Mouse (Mus musculus) intestine, embryonic 15.5 days (tissue): ENCODE measurements at regions not wholly inside any gene's neighbourhood (a gene's known extent, or its start where the extent isn't known, plus 50 kb on each side); places are given as distances from the start of the nearest gene placed in this dataset.

ENCODE experiments used
- ATAC-seq: fragments of 200-750 bp; cut with Nextera tagmentation; 2 replicates; pipeline ENCODE4 v1.8.0; 2017; ENCODE audit warnings: moderate TSS enrichment, moderate library complexity
- H3K27ac ChIP-seq: fragments of 300-500 bp; sonication (generic); 2 replicates; pipeline ENCODE4 v1.5.1; 2015; ENCODE audit warnings: mild to moderate bottlenecking, inconsistent platforms
- H3K27me3 ChIP-seq: fragments of 300-500 bp; sonication (generic); replicated peaks from 2 replicates; pipeline ENCODE4 v1.6.1; 2015; ENCODE audit warnings: inconsistent platforms
- H3K36me3 ChIP-seq: fragments of 300-500 bp; sonication (generic); 2 replicates; pipeline ENCODE4 v1.6.1; 2015; ENCODE audit warnings: inconsistent platforms
- H3K4me1 ChIP-seq: fragments of 300-500 bp; sonication (generic); replicated peaks from 2 replicates; pipeline ENCODE4 v1.6.1; 2015; ENCODE audit warnings: inconsistent platforms
- H3K4me2 ChIP-seq: fragments of 300-500 bp; sonication (generic); replicated peaks from 2 replicates; pipeline ENCODE4 v1.6.1; 2015; ENCODE audit warnings: mild to moderate bottlenecking, inconsistent platforms
- H3K4me3 ChIP-seq: fragments of 300-500 bp; sonication (generic); replicated peaks from 2 replicates; pipeline ENCODE4 v1.5.1; 2015; ENCODE audit warnings: inconsistent platforms
- H3K9ac ChIP-seq: fragments of 300-500 bp; sonication (generic); 2 replicates; pipeline ENCODE4 v1.6.1; 2015; ENCODE audit warnings: inconsistent platforms
- H3K9me3 ChIP-seq: fragments of 300-500 bp; sonication (generic); 2 replicates; pipeline ENCODE4 v1.6.1; 2016; ENCODE audit warnings: inconsistent platforms
- WGBS: fragments of 180-500 bp; shearing (Covaris S2); methylation state at CpG from one replicate; pipeline ENCODE4 v1.1.7; 2015; 5-methylcytosine and 5-hydroxymethylcytosine counted together

- H3K4me3 ChIP-seq = no peak overlapping the region
- no peak overlapping the region for H3K9ac ChIP-seq
- ATAC-seq = no peak
- H3K4me1 ChIP-seq = no peaks in the 10 kb centered on the region
- H3K36me3 ChIP-seq = no peaks in the 10 kb centered on the region
- H3K27ac ChIP-seq = no peak overlapping the region
- H3K4me2 ChIP-seq = no peak overlapping the region
- H3K27me3 ChIP-seq = no peaks in the 10 kb centered on the region
- H3K9me3 ChIP-seq = no peaks in the 10 kb centered on the region
- 65% methylated on average over 6 of the region's 6 CpGs for WGBS
Observed at GRCm38 (mm10) chr4:105924781-105925382, 135.2 kb downstream of the Gm12728 start.

DNA sequence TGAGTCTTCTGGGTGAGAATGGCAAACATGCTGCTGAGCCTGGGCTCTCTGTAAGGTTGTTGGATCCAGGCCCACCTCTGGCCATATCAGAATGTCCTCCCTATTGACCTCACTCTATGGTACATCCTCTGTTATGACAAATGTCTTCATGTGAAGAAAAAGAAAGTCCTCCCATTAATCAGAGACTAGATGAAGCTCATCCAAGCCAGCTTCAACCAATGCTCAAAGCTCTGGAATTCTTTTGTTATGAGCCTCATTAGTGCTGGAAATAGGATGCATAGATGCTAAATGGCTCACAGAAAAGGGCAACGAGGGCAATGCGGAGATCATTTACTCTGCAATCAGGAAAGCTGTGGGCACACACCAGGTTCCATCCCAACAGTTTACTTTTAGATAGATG lies 135.8 kb downstream of the Gm12728 start:
- Histone ChIP-seq H3K27ac (no peak overlapping the region), H3K9ac (no peak overlapping the region), H3K36me3 (no peaks in the 10 kb centered on the region), H3K9me3 (no peaks in the 10 kb centered on the region), H3K4me1 (no peaks in the 10 kb centered on the region), H3K27me3 (no peaks in the 10 kb centered on the region), H3K4me2 (no peak overlapping the region), H3K4me3 (no peak overlapping the region)
- WGBS = 91% methylated on average over 2 of the region's 2 CpGs
- no peak for ATAC-seq

DNA sequence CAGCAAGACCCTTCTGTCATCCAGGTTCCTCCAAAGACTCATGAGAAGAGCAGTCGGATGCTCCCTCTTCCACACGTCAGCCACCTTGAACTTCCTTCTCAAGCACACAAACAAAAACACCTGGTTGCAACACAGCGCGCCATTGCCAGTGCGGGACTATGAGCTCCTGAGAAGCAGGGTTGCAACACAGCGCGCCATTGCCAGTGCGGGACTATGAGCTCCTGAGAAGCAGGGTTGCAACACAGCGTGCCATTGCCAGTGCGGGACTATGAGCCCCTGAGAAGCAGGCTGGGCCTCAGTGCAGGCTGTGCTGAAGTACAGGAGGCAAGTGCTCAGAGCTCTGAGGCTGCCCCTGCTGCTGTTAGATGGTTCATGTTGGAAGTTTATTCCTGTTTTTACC lies 140.0 kb downstream of the Gm12728 start:
- Histone ChIP-seq H3K27me3 (no peaks in the 10 kb centered on the region), H3K27ac (no peak overlapping the region), H3K9me3 (no peaks in the 10 kb centered on the region), H3K4me3 (no peak overlapping the region), H3K4me2 (no peak overlapping the region), H3K4me1 (no peaks in the 10 kb centered on the region), H3K9ac (no peak overlapping the region), H3K36me3 (no peaks in the 10 kb centered on the region)
- 88% methylated on average over 10 of the region's 10 CpGs for WGBS
- ATAC-seq = no peak

DNA sequence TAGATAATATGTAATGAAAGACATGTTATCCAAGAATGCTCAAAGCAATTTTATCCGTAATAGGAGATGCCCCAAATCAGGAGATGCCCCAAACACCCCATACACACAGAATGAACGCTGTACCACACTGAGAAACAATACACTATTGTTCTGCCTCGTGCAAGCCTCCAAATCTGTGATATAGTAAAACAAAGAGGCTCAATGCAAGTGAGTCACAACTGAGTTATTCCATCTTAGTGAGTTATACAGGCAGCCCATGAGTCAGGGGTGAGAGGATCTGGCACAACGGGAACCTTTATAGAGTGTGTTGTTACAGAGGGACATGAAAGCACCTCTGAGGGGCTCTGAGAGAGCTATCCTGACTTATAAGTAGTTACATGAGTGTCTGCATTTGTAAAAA lies 145.3 kb downstream of the Gm12728 start:
- ATAC-seq = no peak
- WGBS = 75% methylated on average over 4 of the region's 4 CpGs
- H3K27me3 ChIP-seq = no peaks in the 10 kb centered on the region
- H3K4me1 ChIP-seq = no peaks in the 10 kb centered on the region
- no peak overlapping the region for H3K4me2 ChIP-seq
- no peaks in the 10 kb centered on the region for H3K36me3 ChIP-seq
- H3K9ac ChIP-seq = no peak overlapping the region
- H3K4me3 ChIP-seq = no peak overlapping the region
- H3K27ac ChIP-seq = no peak overlapping the region
- no peaks in the 10 kb centered on the region for H3K9me3 ChIP-seq

GRCm38 (mm10) chr4:105936755-105937514 lies 147.3 kb downstream of the Gm12728 start:
- no peaks in the 10 kb centered on the region for H3K27me3 ChIP-seq
- WGBS = 85% methylated on average over 7 of the region's 7 CpGs

GRCm38 (mm10) chr4:105937587-105937986 lies 147.9 kb downstream of the Gm12728 start:
- Histone ChIP-seq H3K4me2 (no peak overlapping the region), H3K9me3 (no peaks in the 10 kb centered on the region), H3K27me3 (no peaks in the 10 kb centered on the region), H3K36me3 (no peaks in the 10 kb centered on the region), H3K4me3 (no peak overlapping the region), H3K4me1 (no peaks in the 10 kb centered on the region), H3K9ac (no peak overlapping the region), H3K27ac (no peak overlapping the region)
- 84% methylated on average over 6 of the region's 6 CpGs for WGBS
- ATAC-seq = no peak

More at GRCm38 (mm10) chr4:105936755-105937514, 147.3 kb downstream of the Gm12728 start:
- no peaks in the 10 kb centered on the region for H3K9me3 ChIP-seq
- no peak overlapping the region for H3K4me3 ChIP-seq
- ATAC-seq = no peak
- H3K36me3 ChIP-seq = no peaks in the 10 kb centered on the region
- no peak overlapping the region for H3K27ac ChIP-seq
- no peak overlapping the region for H3K4me2 ChIP-seq
- H3K4me1 ChIP-seq = no peaks in the 10 kb centered on the region
- H3K9ac ChIP-seq = no peak overlapping the region

DNA sequence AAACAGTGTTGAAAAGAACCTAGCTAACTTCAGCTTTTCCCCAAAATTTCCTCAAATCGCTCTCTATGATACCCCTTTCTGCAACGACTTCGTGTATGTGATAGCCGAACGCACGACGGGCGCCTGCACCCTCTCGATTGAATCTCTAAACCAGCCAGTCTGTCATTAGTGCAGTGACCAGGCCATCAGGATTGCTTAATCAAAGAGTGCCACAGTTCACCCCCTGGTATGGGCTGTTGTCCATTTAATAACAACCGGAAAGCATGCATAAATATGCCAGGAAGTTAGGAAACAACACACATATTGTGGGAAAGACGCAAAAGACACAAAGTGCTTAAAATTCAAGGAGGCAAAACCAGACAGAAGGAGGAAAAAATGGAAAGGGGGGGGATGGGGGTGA lies 149.2 kb downstream of the Gm12728 start:
- no peak for ATAC-seq
- Histone ChIP-seq H3K27me3 (no peaks in the 10 kb centered on the region), H3K27ac (no peak overlapping the region), H3K4me3 (no peak overlapping the region), H3K36me3 (no peaks in the 10 kb centered on the region), H3K9ac (no peak overlapping the region), H3K4me1 (no peaks in the 10 kb centered on the region), H3K4me2 (no peak overlapping the region), H3K9me3 (no peaks in the 10 kb centered on the region)
- 85% methylated on average over 11 of the region's 11 CpGs for WGBS

- Histone ChIP-seq H3K36me3 (no peaks in the 10 kb centered on the region), H3K27me3 (no peaks in the 10 kb centered on the region), H3K4me2 (no peak overlapping the region), H3K4me1 (no peaks in the 10 kb centered on the region), H3K9ac (no peak overlapping the region), H3K9me3 (no peaks in the 10 kb centered on the region), H3K27ac (no peak overlapping the region), H3K4me3 (no peak overlapping the region)
- 68% methylated on average over 11 of the region's 11 CpGs for WGBS
- no peak for ATAC-seq
Observed at GRCm38 (mm10) chr4:105939636-105940199, 150.0 kb downstream of the Gm12728 start.

GRCm38 (mm10) chr4:105940891-105941290 lies 151.2 kb downstream of the Gm12728 start:
- H3K9me3 ChIP-seq = no peaks in the 10 kb centered on the region
- H3K9ac ChIP-seq = no peak overlapping the region
- no peak overlapping the region for H3K4me3 ChIP-seq
- 87% methylated on average over 7 of the region's 7 CpGs for WGBS
- H3K36me3 ChIP-seq = no peaks in the 10 kb centered on the region
- H3K27me3 ChIP-seq = no peaks in the 10 kb centered on the region
- ATAC-seq = no peak
- no peak overlapping the region for H3K27ac ChIP-seq
- no peaks in the 10 kb centered on the region for H3K4me1 ChIP-seq
- H3K4me2 ChIP-seq = no peak overlapping the region

- 48% methylated on average over 7 of the region's 7 CpGs for WGBS
- ATAC-seq = no peak
- no peak overlapping the region for H3K9ac ChIP-seq
Observed at GRCm38 (mm10) chr4:105941785-105942184, 152.1 kb downstream of the Gm12728 start.

DNA sequence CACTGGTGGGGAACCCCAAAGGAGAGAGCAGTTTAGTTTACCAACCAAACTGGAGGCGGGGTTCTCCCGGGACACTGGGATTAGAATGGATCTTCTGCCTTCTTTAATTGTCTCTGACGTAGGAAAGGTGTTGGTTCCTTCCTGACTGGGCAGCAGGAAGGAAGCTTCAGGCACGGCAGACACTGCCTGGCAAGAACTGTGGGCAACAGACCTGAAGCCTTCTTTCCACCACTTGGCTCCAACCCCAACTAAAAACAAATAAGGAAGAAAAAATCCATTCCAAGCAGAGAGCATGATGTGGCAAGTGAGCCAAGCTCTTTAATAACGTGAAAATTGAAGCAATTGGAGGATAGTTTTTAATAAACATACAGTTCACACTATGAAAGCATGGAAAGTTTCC lies 155.3 kb downstream of the Gm12728 start:
- H3K9me3 ChIP-seq = no peaks in the 10 kb centered on the region
- ATAC-seq = no peak
- 60% methylated on average over 5 of the region's 5 CpGs for WGBS

More at GRCm38 (mm10) chr4:105941785-105942184, 152.1 kb downstream of the Gm12728 start:
- no peak overlapping the region for H3K4me3 ChIP-seq
- no peaks in the 10 kb centered on the region for H3K9me3 ChIP-seq
- no peak overlapping the region for H3K4me2 ChIP-seq
- H3K36me3 ChIP-seq = no peaks in the 10 kb centered on the region
- H3K27ac ChIP-seq = no peak overlapping the region
- no peaks in the 10 kb centered on the region for H3K4me1 ChIP-seq
- H3K27me3 ChIP-seq = no peaks in the 10 kb centered on the region

DNA sequence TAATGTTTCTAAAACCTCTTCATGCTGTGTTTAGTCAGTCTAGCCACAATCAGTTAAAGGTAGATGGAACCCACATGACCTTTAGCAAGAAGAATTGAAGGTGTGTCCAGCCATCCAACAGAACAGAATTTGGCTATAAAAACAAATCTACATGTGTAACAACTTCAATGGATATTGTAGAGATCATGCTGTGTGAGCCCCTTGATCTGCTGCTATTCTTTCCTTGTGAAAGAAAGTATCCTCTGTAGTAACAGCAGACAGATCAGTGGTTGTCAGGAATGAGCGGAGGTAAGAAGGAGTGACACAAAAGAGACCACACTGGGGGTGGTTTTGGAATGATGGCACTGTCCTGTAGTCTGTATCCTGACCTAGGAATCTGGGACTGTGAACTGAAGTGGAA lies 156.3 kb downstream of the Gm12728 start:
- H3K4me2 ChIP-seq = no peak overlapping the region
- H3K4me1 ChIP-seq = no peaks in the 10 kb centered on the region
- no peaks in the 10 kb centered on the region for H3K27me3 ChIP-seq
- H3K9ac ChIP-seq = no peak overlapping the region
- WGBS = 95% methylated on average over 1 of the region's 1 CpGs
- no peak for ATAC-seq
- no peak overlapping the region for H3K4me3 ChIP-seq
- H3K27ac ChIP-seq = no peak overlapping the region
- H3K9me3 ChIP-seq = no peaks in the 10 kb centered on the region
- no peaks in the 10 kb centered on the region for H3K36me3 ChIP-seq

More for the DNA sequence above, 155.3 kb downstream of the Gm12728 start:
- Histone ChIP-seq H3K4me2 (no peak overlapping the region), H3K27me3 (no peaks in the 10 kb centered on the region), H3K4me3 (no peak overlapping the region), H3K9ac (no peak overlapping the region), H3K4me1 (no peaks in the 10 kb centered on the region), H3K36me3 (no peaks in the 10 kb centered on the region), H3K27ac (no peak overlapping the region)

- 74% methylated on average over 5 of the region's 5 CpGs for WGBS
- no peak overlapping the region for H3K27ac ChIP-seq
- H3K27me3 ChIP-seq = no peaks in the 10 kb centered on the region
- H3K4me3 ChIP-seq = no peak overlapping the region
- ATAC-seq = no peak
- H3K4me2 ChIP-seq = no peak overlapping the region
- H3K4me1 ChIP-seq = no peaks in the 10 kb centered on the region
- H3K9ac ChIP-seq = no peak overlapping the region
- no peaks in the 10 kb centered on the region for H3K9me3 ChIP-seq
- H3K36me3 ChIP-seq = no peaks in the 10 kb centered on the region
Observed at GRCm38 (mm10) chr4:105948326-105948725, 158.7 kb downstream of the Gm12728 start.
